Mouse (Mus musculus): ENCODE data around the gene Rsrc2.

Gene Rsrc2

GRCm38 (mm10) chr5:123696961-123697360 lies 52.3 kb downstream of the Rsrc2 start:
- no peak for DNase-seq (ENCODE audit: low read depth)

GRCm38 (mm10) chr5:123696244-123696643 lies 53.0 kb downstream of the Rsrc2 start:
- peak; percentile 47 for DNase-seq (ENCODE audit: low read depth)

GRCm38 (mm10) chr5:123694468-123694867 lies 54.7 kb downstream of the Rsrc2 start:
- DNase-seq (ENCODE audit: low read depth), result peak; percentile 40

GRCm38 (mm10) chr5:123684221-123685144 lies 64.7 kb downstream of the Rsrc2 start, which contains the start of gene Clip1:
TSS of gene Clip1 (minus strand) at chr5:123684618.
- peak; percentile 59 for DNase-seq (ENCODE audit: low read depth)

GRCm38 (mm10) chr5:123683377-123684220 lies 65.6 kb downstream of the Rsrc2 start:
- peak; percentile 70 for DNase-seq (ENCODE audit: low read depth)

GRCm38 (mm10) chr5:123683043-123683376 lies 66.2 kb downstream of the Rsrc2 start:
- peak; percentile 73 for DNase-seq (ENCODE audit: low read depth)

GRCm38 (mm10) chr5:123682372-123682771 lies 66.8 kb downstream of the Rsrc2 start:
- DNase-seq (ENCODE audit: low read depth), result peak; percentile 87

GRCm38 (mm10) chr5:123679546-123680263 lies 69.5 kb downstream of the Rsrc2 start:
- no peak for DNase-seq (ENCODE audit: low read depth)

- DNase-seq (ENCODE audit: low read depth), result peak; percentile 55
Measured at GRCm38 (mm10) chr5:123679106-123679505, 70.1 kb downstream of the Rsrc2 start.

Data from 416B (cell line).